Comparison of ENCODE assay signal across 24 mouse cellular contexts in the genomic region with DNA sequence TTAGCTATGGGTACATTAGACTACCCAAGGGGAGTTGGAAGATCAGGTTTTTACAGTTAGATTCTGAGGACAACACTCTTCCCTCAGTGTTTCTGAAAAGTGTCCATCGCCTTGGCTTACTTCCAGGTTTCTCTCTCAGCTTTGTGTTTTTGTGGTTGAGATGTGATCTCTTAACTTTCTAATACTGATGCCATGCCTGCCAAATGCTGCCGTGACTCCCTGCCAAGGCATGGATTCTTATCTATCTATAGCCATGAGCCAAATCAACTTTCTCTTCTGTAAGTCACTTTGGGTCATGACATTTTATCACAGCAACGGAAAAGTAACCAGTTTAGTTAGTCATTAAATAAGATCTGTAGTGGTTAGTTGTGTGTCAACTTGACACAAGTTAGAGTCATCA.
"Had no signal": no experiment of that assay in that cellular context is flagged by ENCODE, and none has a peak within 500 bp of the region (broad histone marks: within the 10 kb centered on the region; RNA-seq: fewer than 3 reads in every experiment).

No protein-coding gene starts in this region.

- H3K4me3 ChIP-seq: heart, embryonic 13.5 days; heart, embryonic 15.5 days; hindbrain, embryonic 13.5 days; hindbrain, embryonic 15.5 days; kidney, embryonic 15.5 days; left cerebral cortex, adult 2 months; limb, embryonic 10.5 days; limb, embryonic 12.5 days; liver, embryonic 12.5 days had no signal

- H3K4me2 ChIP-seq: heart, embryonic 11.5 days; heart, embryonic 13.5 days; heart, embryonic 15.5 days; hindbrain, embryonic 13.5 days; hindbrain, embryonic 15.5 days; kidney, embryonic 15.5 days; limb, embryonic 12.5 days; liver, embryonic 12.5 days had no signal

- H3K27me3 ChIP-seq: heart, embryonic 13.5 days; heart, embryonic 15.5 days; hindbrain, embryonic 13.5 days; hindbrain, embryonic 15.5 days; kidney, embryonic 15.5 days; limb, embryonic 12.5 days; liver, embryonic 12.5 days had no signal

- H3K4me1 ChIP-seq: heart, embryonic 13.5 days; heart, embryonic 15.5 days; hindbrain, embryonic 13.5 days; hindbrain, embryonic 15.5 days; limb, embryonic 10.5 days; limb, embryonic 12.5 days; liver, embryonic 12.5 days had no signal

- H3K9ac ChIP-seq: heart, embryonic 13.5 days; heart, embryonic 15.5 days; hindbrain, embryonic 13.5 days; hindbrain, embryonic 15.5 days; kidney, embryonic 15.5 days; limb, embryonic 12.5 days; liver, embryonic 12.5 days had no signal

- H3K27ac ChIP-seq: heart, embryonic 13.5 days; heart, embryonic 15.5 days; hindbrain, embryonic 13.5 days; hindbrain, embryonic 15.5 days; hindbrain, postnatal 0 days; kidney, embryonic 15.5 days; kidney, postnatal 0 days; left cerebral cortex, adult 2 months; limb, embryonic 10.5 days; limb, embryonic 12.5 days; liver, embryonic 12.5 days had no signal

- DNase-seq: gastrocnemius, postnatal 14 days; gastrocnemius, postnatal 36 days; heart, adult 18-20 months; heart, postnatal 14 days; heart, postnatal 36 days; kidney, adult 11 months; kidney, adult 2 months; kidney, adult 9 months; kidney, postnatal 14 days; kidney, postnatal 36 days; liver had no signal

- H3K9me3 ChIP-seq: heart, embryonic 13.5 days; heart, embryonic 15.5 days; hindbrain, embryonic 13.5 days; hindbrain, embryonic 15.5 days; kidney, embryonic 15.5 days; limb, embryonic 10.5 days; limb, embryonic 12.5 days; liver, embryonic 12.5 days had no signal

- ATAC-seq: hindbrain, postnatal 0 days; intestine, embryonic 16.5 days; liver, embryonic 12.5 days had no signal

- H3K36me3 ChIP-seq: heart, embryonic 13.5 days; heart, embryonic 15.5 days; hindbrain, embryonic 13.5 days; hindbrain, embryonic 15.5 days; kidney, embryonic 15.5 days; limb, embryonic 10.5 days; limb, embryonic 12.5 days; liver, embryonic 12.5 days had no signal
